Mouse (Mus musculus) heart, postnatal 4 days (tissue): ENCODE data around the gene Ksr2. TPM values are rescaled to one million over a fixed set of nuclear protein-coding genes. Genes with fewer than 3 reads are reported as not detected.
"Not testable (repeated sequence)": the region's sequence is repeated elsewhere in the genome, so short reads cannot be mapped to it uniquely, and the experiment has no call there.

Experiments used
- DNase-seq: peaks from one replicate; pipeline ENCODE4 v3.0.0; 2021
- total RNA-seq, 2 experiments: library from RNA; stranded (reverse); gene quantifications; 2 replicates each; pipeline ENCODE4 v1.2.3; 2021

Gene Ksr2
- total RNA-seq: under 1 TPM; 0.09 to 0.10 TPM

DNA sequence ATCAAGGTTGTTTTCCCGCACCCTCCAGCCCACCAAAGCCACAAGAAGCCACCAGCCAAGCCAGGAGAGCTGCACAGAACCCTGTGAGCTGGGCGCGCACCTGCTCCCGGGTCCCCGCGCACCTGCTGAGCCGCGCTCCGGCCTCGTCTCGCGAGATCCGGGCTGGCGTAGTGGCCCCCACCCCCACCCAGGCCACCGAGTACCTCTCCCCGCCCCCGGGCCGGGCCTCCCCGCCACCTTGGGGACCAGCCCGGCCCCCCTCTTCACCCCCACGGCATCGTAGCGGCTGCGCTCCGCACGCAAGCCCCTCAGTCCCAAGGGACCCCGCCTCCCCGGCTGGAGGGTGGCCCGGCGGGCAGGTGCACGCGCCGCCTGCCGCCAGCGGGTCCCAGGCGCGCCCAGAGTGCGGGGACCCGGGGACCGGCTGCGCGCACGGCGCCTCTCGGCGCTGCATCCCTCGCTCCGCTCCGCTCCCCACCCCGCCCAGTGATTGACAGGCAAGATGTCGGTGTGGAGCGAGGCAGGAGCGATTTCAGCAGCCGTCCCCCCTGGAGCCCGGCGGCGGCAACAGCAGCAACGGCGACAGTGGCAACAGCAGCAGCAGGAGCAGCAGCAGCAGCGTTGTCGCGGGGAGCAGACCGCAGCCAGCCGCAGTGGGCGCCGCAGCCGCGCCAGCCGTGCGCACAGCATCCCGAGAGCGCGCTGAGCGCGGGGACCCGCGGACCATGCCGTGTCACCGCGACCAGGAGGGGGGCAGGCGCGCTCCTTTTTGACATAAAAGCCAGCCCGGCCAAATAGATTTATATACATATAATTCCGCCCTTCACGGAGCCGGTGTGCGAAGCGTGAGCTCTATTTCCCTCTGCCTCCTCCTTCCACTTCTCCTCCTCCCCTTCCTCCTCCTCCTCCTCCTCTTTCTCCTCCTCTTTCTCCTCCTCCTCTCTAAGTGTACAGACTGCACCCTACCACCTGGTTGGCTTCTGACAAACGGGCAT, at the start of gene Ksr2:
Ksr2 (plus strand) TSS at position 494 of the 995 bp plus-strand sequence.
- peak; percentile 15 for DNase-seq

DNA sequence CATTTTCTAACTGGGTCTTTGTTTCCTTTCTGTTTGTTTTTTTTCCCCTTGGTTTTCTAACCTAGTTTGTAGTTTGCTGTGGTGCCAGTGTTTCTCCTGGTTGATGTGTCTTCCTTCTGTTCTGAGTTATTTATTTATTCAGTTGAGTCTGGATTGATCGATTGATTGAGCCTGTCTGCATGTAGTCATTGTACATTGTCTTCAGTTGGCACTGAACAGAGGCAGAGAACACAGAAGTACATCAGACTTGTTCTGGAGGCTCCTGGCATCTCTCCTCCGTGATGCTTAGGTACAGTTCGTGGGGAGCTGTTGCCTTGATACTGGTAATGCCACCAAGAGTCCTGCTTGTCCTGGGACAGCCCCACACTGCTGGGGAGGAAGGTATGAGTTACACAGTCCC, 49.0 kb upstream of the Ksr2 start:
- DNase-seq: no peak

DNA sequence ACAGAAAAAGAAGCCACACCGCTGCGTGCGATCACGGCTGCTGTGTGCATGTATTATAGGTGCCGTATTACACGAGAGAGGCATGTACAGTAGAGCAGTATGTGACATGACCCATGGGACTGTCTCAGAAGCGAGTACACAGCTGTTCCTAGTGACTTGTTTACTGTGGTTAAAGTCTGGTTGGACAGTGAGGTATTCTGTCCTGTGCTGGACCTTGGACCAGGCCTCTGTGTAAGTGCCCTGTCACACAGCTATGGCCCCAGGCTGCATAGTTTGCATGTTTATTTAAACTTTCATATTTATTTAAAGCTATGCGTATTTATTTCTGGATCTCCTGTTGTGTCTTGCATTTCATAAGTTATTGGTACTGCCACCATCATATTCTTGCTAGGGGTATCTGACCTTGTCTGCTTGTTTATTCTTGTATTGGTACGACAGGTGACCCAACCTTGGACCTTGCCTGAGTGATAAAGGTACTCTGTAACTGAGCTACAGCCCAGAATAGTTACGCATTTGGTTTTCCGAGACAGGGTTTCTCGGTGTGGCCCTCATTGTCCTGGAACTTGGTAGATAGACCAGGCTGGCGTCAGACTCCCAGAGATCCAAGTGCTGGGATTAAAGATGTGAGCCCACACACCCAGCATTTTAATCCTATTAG, 47.8 kb upstream of the Ksr2 start:
- no peak for DNase-seq

DNA sequence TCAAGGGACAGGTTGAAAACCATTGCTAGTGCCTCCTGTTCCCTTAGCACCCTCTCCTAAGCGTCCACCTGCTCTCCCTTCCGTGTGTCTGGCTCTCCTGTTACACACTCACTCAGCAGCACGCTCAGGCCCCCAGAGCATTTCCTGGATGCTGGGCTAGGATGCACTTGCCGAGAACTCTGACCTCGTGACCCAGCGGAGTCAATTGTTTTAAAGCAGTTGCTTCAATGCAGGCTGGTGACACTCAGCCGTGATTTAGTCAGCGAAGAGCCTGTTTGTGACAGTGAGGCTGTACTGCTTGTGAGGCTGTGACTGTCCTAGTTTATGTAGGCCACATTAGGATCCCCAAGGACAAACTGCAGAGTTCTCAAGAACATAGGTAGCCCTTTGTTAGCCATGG, 46.6 kb upstream of the Ksr2 start:
- no peak for DNase-seq

DNA sequence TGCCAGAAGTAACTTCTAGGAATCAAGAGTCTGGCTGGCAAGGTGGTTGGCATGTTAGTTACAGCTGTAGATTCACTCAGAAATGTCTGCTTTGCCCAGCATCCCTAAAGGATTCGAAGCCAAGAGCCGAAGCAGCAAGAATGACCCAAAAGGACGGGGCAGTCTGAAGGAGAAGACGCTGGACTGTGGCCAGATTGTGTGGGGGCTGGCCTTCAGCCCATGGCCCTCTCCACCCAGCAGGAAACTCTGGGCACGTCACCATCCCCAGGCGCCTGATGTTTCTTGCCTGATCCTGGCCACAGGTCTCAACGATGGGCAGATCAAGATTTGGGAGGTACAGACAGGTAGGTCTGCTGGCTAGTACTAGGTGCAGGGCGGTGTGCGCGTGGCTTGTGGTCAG, 43.2 kb upstream of the Ksr2 start:
- DNase-seq: peak; percentile 38

DNA sequence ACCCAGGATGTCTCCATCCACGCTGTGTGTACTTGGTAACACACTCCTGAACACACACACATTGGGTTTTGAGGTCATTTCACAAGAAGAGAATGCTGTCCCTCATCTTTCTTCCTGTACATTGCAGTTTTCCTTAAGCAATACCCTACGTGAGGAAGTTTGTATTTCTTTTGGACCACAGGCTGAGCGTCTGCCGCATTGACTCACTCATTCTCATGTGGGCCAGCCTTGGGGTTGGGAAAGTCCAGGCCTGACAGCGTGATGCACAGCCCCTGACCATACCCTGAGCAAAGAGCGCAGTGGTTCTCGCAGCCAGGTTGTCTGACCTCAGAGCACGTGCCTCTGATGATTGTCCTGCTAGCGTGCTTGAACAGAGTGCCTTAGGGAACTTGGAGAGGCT, 40.4 kb upstream of the Ksr2 start:
- no peak for DNase-seq

DNA sequence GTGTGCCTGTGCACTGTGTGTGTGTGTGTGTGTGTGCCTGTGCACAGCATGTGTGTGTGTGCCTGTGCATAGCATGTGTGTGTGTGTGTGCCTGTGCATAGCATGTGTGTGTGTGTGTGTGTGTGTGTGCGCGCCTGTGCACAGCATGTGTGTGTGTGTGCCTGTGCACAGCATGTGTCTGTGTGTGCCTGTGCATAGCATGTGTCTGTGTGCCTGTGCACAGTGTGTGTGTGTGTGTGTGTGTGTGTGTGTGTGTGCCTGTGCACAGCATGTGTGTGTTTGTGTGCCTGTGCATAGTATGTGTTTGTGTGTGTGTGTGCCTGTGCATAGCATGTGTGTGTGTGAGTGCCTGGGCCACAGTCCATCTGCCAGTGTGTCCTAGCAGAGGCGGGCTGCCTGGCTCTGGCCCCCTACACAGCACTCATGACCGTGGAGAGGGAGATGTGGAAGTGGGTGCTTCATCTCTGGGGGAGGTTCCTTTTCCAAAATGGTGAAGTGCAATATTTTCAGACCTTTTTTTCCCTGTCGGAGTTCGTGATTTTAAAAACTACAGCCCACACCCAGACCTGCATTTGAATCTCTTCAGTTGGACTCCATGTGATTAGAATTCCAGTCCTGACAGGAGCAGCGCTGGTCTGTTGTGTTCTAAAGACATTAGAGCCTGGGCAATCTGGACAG, 39.3 kb upstream of the Ksr2 start:
- no peak for DNase-seq

DNA sequence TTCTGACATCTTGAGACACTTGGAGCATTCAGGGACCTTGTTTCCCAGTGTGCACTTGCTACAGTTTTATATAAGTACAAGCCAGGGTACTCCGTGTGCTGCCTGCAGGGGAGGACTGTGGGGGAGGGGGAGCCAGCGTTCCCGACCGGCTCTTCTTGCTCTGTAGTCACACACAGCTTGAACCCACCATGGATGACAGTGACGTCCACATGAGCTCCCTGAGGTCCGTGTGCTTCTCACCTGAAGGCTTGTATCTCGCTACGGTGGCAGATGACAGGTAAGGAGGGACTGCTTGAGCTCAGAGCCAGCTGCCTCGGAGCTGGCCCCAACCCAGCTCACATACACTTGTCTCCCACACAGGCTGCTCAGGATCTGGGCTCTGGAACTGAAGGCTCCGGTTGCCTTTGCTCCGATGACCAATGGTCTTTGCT, 37.5 kb upstream of the Ksr2 start:
- no peak for DNase-seq

DNA sequence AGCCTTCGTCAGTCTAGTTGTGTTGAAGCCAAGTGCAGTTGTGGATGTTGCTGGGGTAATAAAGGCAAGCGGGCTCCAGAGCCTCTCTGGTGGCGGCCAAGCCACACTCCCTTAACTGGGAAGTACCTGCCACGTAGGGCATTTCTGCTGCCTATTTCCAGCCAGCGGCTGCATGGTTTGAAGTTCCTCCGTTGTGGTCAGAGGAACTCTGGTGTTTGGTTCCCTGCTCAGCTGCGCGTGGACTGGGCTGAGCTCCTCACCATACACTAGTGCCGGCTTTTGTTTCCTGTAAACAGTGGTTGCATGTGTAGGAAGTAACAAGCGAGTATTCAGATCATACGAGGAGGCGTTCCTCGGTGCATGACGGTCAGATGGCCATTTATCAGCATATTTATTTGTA, 36.1 kb upstream of the Ksr2 start:
- not testable (repeated sequence) for DNase-seq

DNA sequence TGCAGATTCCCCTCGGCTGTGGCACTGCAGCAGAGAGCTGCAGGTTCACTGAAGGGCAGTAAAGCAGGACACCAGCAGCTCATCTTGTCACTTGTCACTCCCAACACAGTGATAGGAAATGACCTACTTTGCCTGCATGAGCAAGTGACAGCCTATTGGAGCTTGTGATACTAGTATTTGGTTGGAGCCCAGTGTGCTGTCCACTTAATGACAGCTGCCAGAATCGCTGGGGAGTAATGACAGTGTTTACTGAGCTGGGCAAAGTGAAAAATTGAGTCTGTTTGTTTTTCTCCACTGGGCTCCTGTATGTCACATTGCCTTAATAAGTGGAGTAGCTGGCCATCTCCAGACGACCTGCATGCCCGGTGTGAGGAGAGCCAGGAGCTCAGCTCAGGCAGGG, 33.6 kb upstream of the Ksr2 start:
- DNase-seq: no peak

DNA sequence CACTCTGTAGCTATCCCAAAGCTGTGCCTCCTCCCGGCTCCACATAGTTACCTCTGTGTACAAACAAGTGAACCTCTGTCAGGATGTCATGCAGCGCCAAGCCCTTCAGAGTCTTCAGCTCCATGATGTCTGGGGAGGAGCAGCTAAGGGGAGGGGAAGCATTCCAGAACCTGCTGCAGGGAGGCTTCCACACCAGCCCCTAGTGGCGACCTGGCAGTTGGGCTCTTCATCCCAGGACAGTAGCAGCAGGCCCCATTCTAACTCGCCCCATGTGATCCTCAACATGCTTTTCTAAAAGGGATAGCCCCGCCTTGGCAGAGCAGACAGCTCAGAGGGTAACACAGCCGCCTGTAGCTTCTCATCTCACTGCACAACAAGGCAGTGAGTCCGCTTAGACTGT, 32.0 kb upstream of the Ksr2 start:
- no peak for DNase-seq

DNA sequence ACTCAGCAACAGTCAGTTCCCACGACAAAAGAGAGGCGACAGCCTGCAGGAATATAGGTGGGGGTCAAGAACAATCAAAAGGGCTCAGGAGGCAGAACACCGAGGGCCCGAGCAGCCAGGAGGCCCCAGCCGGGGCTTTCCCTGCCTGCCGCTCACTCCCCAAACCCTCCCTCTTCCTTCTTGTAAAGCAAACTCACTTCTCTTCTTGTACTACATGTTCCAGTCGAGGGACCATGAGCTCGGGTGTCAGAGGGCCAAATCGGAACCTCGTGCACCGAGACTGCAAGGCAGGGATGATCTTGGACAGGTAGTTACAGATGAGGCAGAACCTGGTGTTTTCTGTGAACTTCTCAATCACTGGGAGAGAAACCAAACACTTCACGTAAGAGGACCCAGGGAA, 30.6 kb upstream of the Ksr2 start:
- no peak for DNase-seq

DNA sequence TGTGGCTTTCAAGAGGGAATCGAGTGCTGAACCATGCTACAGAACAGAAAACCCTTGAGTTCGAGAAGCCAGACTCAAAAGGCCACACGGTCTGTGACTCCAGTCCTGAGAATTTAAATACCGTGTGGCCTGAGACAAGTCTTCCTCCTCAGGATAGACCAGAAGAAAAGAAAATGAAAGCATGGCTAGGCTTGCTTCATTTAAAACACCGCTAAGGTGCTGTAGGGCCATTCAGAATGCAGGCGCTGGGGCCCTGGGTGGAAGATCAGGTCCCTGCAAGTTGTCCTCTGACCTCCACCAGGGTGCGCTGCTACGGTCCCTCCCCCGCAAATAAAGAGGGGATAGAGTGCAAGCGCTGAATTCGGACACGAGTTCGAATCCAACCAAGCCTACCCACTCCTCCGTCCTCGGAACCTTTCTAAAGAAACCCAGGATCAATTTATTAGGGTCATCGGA, 25.5 kb upstream of the Ksr2 start:
- peak; percentile 70 for DNase-seq

DNA sequence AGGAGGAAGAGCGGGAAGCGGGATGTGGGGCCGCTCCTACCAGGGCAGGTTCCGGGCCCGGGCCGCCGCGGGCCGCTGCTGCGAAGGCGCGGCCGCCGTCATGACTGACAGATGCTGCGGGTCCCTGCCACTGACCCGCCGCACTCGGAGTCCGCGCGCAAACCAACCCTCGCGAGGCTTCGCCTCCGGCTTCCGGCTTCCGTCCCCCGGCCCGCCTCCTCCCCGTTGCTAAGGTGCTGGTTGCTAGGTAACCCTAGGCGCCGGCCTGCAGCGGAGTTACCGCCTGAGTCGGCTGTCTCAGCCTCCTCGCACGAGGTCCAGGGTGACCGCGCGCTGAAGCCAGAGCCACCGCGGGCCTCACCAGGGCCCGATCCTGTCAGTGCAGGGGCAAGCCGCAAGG, 24.9 kb upstream of the Ksr2 start, which contains the start of gene Rfc5:
Rfc5 (minus strand) TSS at position 171 of the 400 bp plus-strand sequence.
- peak; percentile 97 for DNase-seq

DNA sequence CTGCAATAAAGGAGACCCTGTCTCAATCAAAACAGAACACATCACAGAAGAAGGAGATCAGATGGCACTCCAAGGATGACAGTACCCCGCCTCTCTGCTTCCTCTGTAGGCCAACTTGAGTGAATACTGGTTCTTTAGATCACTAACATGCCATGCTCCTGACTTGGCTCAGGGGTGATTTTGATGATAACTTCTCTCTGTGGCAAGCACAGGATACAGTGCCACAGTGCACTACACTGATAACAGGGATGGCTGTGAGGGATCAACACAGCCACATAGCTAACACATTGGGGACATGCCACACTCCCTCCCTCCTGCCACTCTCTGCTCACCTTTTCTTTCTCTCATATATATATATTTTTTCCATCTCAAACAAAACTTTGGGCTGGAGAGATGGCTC, 22.9 kb upstream of the Ksr2 start:
- no peak for DNase-seq

DNA sequence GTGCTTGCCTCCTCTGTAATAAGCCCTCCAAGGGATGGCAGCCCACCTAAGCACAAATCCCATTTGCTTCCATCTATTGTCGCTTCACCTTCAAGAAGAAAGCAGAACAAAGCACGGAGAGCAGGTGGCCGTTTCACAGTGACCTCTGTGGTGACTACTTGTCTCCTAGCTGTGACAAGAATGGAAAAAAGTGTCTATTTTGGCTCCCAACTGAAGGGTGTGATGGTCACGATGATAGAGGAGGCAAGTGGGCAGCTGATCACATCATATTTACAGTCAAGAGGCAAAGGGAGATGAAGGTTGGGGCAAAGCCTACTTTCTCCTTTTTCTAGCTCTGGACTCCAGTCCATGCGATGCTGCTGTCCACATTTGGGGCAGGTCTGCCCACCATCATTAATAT, 18.0 kb upstream of the Ksr2 start:
- DNase-seq: no peak

DNA sequence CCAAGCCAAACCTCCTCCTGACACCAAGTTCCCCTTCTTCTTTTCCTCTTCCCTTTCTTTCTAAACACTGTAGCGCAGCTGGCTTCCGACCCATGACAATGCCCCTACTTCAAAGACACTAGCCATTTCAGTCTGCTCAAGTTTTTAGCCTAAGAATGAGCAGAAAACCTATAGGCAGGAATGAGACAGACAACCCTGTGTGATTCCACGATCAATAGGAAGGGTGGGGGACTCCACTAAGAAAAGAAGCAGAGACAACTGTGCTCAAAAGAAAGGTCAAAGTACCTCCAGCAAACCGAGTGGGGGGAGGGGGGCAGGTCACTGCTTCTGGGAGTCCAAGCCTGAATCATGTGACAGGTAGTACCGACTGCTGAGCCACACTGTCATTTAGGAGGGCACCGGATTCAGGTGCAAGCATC, 17.2 kb upstream of the Ksr2 start:
- no peak for DNase-seq

DNA sequence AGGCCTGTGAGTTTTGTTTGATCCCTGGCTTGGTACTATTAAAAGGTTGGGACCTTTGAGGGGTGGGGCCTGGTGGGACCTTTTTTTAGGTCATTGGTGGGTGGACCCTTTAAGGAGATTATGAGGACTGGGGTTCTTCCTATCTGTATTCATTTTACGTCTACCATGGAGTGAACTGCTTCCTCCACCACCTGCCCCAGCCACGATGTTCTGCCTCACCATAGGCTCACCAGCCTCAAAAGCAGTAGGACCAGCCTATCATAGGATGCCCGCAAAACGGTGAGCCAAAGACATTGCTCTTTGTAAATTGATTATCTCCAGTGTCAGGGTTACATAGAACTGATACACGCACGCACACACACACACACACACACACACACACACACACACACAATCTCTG, 16.4 kb upstream of the Ksr2 start:
- DNase-seq: no peak

DNA sequence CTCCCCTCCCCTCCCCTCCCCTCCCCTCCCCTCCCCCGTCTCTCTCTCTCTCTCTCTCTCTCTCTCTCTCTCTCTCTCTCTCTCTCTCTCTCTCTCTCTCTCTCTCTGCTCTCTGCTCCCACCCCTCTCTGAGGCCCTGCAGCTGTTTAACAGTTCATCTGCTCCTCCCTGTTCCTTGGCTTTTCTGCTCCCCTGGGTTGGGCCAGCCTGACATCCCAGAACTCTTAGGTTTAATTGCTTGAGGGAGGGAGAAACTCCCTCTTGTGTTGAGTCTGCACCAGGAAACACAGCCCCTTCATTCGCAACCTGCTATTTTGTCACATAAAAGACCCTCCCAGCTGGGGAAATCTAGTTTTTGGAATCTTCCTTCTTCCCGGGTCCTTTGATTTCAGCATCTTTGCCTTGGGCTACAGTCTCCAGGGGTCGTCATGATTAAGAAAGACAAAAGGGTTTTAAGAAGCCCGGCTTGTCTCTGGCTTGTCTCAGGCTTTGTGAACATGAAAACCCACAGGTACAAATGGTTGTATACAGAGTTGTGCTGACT, 15.7 kb upstream of the Ksr2 start:
- no peak for DNase-seq

DNA sequence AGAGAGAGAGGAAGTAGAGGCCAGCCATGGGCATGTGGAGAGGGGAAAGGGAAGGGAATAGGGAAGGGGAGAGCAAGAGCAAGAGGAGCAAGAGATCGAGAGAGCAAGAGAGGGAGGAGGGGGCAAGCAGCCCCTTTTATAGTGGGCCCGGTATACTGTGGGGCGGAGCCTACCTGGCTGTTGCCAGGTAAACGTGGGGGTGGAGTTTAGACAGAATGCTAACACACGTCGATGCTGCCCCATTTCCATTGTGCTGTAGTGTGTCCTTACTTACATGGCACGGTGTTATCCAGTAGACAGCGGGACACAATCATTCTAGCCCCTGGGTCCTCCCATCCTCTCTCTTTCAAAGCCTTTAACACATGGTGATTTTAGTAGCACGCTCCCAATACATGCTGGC, 14.5 kb upstream of the Ksr2 start:
- no peak for DNase-seq

DNA sequence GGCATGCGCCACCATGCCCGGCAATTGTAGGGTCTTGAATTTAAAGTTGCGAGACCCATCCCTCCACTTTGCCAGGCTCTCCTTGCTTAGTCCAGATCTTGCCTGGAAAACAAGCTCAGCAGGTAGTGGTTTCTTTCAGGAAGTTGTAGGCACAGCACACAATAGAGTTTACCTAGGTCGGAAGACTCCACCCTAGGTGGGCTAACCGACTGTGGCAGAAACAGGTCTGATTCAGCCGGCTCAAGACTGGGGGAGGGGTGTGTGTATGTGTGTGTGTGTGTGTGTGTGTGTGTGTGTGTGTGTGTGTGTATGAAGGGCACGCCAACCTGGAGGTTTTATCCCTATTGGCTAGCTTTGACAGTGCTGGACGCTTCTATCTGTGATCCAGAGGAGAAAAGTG, 10.2 kb upstream of the Ksr2 start:
- DNase-seq: no peak

DNA sequence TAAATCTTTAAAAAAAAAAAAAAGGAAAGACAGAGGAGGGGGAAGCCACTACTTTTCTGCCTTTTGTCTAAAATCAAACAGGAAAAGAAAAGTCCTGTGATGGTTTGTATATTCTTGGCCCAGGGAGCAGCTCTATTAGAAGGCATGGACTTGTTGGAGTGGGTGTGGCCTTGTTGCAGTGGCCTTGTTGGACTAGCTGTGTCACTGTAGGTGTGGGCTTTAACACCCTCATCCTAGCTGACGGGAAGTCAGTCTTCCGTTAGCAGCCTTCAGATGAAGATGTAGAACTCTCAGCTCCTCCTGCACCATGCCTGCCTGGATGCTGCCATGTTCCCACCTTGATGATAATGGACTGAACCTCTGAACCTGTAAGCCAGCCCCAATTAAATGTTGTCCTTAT, 9.1 kb upstream of the Ksr2 start:
- DNase-seq: not testable (repeated sequence)

DNA sequence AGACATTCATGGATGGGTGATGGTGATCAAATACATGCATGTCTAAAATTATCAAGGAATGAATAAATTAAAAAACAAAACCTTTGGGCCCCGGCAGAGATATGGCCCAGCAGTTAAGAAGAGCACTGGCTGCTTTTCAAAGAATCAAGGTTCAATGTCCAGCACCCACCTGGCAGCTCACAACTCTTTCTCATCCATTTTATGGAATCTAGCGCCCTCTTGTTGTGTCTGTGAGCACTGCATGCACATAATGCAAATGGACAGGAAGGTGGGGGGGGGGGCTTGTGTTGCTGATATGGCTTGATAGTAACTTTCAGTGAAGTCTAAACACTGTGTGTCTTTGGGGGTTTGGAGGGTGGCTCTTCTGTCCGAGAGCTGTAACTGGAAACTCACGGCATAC, 5.6 kb upstream of the Ksr2 start:
- peak; percentile 49 for DNase-seq
